Mouse (Mus musculus): ENCODE measurements around the gene Map4k4. TPM values are rescaled to one million over a fixed set of nuclear protein-coding genes. Genes with fewer than 3 reads are reported as not detected.
A peak's percentile ranks its signal among the peaks of the same experiment; 100 is the strongest.

Map4k4 gene
- total RNA-seq, 2 experiments from 2014 or later, result 238 to 240 TPM

DNA sequence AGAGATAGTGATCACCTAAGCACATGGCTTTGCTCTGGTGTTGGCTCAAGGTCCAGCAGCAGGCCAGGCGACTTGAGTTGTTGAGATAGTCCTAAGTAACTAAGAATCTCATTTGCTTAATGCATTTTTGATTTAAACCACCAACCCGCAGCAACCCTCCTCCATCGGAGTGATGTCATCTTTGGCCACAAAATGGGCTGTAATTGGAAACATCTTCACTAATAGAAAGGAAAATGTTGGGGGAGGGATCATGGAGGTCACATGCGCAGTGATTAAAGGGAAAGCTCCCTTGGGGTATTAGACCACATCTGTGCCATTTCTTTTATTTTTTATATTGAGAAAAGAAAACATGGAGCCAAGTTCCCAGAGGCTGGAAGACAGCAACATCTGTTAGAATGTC is 61.6 kb downstream of the Map4k4 start:
- no peak for DNase-seq (ENCODE audit: low spot score in 2 of 2)

DNA sequence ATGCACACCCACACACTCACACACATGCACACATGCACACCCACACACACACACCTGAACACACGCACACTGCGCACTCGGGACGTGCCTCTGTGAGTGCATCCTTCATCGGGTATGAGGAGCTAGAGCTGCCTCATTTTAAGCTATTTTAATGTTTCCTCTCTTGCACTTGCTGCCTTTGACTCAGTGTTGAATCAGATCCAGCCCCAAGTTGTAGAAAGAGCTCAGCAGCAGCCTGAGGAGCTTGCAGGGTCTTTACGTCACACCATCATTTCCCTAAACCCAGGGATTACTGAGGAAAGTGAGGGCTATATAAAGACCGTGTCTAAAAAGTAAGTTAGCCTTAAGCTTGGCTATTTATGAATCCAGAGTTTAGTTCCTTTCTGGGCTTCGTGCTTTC is 62.1 kb downstream of the Map4k4 start:
- no peak for DNase-seq (ENCODE audit: low spot score in 2 of 2)

DNA sequence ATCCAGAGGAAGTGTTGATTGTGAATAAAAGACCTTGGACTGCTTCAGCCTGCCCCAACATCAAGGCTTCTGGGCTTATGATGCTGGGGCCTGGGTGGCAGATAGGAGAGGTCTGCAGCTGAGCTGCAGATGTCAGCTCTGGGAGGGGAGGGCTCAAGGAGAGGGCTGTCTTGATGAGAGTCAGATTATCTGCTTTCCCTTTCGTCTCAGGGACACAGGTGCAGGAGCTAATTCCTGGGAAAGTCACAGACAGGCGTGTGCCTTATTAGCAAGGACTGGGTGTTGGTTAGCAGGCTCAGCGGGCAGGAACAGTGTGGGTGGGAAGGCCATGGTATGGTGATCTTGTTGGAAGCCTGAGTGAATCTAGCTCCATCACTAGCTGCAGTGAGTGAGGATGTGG is 63.1 kb downstream of the Map4k4 start:
- no peak for DNase-seq (ENCODE audit: low spot score in 2 of 2)

DNA sequence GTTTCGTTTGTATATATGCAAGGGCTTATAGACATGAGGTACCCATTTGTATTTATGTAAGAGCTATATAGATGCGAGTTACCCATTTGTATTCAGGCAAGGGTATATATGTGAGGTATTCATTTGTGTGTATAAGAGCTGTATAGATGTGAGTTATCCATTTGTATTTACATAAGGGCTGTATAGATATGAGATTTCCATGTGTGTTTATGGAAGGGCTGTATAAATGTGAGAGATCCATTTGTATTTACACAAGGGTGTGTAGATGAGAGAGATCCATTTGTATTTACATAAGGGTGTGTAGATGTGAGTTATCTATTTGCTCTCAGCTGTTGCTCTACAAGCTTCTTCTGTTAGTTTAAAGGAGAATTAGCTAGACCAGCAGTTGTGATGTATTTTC is 63.7 kb downstream of the Map4k4 start:
- DNase-seq (ENCODE audit: low spot score in 2 of 2), result no peak

DNA sequence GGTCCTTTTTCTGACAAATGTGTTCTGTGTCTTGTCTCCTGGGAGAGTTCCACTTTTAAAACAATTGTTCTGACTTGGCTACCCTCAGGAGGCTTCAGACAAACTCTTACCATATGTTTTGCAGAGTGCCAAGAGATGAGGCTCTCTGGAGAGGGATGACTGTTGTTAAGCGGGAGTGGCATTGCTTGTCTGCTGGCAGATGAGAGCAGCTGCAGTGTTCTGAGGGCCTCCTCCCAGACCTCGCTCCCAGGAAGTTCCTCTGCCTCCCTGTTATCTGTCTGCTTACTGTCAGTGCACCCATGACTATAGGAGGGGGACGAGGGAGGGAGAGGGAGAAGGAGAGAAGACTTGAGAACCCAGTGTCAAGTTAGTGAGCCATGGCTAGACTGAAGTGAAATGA is 64.7 kb downstream of the Map4k4 start:
- DNase-seq (ENCODE audit: low spot score in 2 of 2), result no peak

DNA sequence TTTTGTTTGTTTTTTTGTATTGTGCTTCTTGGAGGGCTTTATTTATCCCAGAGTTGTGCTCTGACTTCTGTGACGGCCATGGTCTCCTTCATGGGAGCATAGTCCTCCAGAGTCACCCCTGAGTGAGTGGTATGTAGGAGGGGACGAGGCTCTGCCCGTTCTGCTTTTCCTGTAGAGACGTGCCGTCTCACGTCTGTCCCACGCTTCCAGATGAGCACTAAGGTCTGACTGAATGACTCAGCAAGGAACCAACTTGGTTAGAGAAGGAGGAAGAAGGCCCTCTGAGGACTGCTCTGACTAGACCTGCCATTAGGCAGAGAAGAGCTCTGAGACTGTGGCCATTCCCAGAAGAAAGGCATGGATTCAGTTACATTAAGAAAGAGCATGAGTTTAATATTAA is 68.3 kb downstream of the Map4k4 start:
- DNase-seq (ENCODE audit: low spot score in 2 of 2), result no peak

DNA sequence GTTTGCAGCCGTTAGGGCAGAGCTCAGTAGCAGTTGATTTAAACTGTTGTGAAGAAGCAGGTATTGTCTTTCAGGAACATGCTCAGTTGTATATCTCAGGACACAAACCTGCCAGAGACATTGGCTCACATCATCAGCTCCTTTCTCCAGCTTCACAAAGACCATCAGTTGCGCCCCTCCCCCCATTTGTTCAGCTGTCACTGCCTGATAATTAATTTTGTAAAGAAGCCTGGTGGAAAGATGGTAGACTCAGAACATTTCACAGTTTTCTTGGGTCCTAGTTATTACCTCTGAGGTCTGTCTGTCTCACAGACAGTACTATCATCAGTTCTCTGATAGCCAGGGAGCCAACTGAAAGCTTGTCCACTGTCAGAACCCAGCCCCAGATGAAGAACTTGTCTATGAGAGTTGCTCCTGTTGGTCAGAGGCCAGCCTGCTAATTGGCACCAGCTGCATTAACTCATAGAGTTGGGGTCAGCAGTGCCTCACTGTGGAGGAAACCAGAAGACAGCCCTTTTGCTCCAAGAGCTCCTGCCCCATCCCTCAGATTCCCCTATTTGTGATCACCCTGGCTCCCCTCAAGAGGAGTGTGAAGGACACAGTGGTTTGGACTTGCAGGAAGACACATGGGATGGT is 69.2 kb downstream of the Map4k4 start:
- DNase-seq (ENCODE audit: low spot score in 2 of 2), result peak in 1 of 2 experiments; percentile 57

DNA sequence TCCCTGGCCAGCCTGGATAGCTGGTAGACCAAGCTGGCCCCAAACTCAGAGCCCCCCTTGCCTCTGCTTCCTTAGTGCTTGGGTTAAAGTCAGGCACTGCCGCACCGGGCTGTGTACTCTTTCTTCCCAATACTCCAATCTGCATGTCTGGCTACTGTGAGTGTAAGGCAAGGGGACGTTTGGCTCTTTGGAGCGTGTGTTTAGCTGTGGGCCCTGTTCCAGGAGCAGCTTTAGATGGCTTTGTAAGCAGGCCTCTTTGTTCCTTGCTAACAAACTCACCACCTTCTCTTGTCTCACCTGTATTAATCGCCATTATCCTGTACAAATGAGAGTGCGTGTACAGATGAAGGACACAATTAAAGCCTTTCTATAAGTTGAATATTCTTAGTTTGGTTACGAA is 71.7 kb downstream of the Map4k4 start:
- DNase-seq (ENCODE audit: low spot score in 2 of 2), result no peak

DNA sequence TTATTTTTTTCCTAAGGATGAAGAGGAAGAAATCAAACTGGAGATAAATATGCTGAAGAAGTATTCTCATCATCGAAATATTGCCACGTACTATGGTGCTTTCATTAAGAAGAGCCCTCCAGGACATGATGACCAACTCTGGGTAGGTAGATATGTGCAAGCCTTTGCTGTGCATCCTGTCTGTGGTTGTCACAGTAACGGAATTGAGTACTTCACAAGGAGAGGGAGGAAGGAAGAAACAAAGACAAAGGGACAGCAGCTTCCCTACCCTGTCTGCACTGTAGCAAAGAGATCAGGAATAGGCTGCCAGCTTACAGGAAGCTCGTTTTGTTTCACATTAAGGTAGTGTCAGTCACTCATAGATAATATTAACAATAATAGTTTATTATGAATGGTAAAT is 73.2 kb downstream of the Map4k4 start:
- no peak for DNase-seq (ENCODE audit: low spot score in 2 of 2)

DNA sequence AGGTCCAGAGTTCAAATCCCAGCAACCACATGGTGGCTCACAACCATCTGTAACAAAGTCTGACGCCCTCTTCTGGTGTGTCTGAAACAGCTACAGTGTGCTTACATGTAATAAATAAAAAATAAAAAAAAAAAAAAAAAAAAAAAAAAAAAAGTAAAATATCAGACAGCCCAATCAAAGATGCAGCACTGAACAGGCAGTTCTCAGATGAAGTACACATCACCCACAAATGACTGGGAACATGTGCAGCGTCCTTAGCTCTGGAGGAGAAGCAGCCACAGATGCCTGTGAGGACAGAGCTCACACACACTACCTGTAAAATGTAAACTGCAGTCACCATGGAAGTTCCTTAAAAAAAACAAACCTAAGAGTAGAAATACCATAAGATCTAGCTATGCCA is 74.3 kb downstream of the Map4k4 start:
- DNase-seq (ENCODE audit: low spot score in 2 of 2), result no peak

DNA sequence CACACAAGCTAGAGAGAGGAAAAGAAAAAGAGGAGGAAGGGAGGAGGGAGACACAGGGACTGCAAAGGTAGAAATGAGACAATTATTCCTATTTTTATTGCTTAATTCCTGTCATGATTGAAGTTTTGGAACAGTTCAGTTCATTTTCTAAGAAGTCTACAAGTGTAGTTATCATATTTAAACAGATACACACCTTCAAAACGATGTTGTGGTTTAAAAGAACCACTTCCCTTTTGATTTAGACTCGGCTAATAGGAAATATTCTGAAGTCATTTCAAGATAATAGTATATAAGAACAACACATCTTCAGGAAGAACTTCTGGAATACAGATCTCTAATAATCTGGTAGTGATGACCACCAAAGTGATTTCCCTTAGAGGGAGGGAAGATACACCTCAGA is 75.4 kb downstream of the Map4k4 start:
- DNase-seq (ENCODE audit: low spot score in 2 of 2), result no peak

DNA sequence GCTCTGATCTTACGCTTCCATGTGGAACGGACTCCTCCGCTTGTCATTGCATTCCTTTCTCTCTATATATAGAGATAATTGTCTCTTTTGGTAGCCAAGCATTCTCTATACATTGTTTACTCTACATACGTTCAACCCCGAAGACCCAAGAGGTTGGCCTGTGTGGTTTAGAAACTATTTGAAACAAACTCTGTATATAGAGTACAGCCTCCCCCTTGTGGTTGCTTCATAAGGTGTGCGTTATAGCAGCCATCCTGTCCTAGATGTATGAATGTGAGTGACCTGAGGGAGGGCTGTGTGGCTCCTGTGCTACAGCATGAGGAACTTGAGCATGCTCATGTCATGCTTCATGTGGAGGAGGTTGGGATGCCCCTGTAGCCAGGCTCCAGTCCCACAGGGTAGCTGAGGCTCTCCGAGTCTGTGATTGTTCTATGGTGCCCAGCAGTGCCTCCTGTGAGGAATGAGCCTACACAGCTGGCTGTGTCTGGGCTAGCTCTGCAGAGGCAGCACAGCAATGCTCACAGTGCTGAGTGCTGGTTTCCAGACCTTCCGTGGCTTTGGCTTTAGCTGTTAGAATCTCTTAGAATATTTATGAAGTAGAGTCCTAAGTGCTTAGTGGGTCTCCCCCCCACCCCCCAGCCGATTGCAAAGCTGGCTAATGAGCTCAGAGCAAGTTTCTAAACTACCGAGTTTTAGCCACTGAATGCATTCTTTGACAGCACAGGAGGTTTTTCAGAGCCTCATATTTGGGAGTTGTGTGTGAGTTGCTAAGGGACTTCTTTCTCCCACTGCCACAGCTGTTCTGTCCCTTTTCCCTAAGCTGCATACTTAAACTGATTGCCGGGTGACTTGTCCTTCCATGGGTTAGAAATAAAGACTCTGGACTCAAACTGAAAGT is 76.4 kb downstream of the Map4k4 start:
- DNase-seq (ENCODE audit: low spot score in 2 of 2), result no peak

DNA sequence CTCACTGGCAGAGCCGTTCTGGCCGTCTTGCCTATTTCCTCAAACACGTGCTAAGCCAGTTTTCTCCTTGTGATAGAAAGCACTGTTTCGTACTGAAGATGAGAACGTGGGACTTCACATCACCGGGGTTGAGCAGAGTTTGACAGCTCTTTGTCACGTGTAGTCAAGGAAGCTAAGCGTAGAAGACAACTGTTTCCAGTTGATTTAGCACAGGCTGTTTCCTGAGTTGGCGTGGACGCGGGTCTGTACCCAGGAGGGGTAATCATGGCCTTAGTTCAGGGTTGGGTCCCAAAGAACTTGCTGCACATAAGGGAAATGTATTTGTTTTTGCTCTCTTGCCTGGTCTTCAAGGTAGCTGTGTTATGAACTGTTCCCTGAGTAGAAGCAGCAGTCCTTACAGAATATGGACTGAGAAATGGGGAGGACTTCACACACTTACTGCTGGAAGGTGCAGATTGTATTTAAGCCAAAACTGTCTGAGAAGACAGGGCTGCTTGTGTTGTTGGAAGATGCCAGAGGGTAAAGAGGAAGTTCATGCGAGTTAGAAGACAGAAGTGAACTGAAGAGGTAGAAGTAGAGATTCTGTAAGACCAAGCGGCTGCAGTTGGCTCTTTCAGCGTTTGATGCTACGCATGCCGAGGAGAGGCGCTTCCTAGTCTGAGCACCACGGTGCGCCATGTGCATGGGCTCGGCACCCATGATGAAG is 78.2 kb downstream of the Map4k4 start:
- DNase-seq (ENCODE audit: low spot score in 2 of 2), result no peak

DNA sequence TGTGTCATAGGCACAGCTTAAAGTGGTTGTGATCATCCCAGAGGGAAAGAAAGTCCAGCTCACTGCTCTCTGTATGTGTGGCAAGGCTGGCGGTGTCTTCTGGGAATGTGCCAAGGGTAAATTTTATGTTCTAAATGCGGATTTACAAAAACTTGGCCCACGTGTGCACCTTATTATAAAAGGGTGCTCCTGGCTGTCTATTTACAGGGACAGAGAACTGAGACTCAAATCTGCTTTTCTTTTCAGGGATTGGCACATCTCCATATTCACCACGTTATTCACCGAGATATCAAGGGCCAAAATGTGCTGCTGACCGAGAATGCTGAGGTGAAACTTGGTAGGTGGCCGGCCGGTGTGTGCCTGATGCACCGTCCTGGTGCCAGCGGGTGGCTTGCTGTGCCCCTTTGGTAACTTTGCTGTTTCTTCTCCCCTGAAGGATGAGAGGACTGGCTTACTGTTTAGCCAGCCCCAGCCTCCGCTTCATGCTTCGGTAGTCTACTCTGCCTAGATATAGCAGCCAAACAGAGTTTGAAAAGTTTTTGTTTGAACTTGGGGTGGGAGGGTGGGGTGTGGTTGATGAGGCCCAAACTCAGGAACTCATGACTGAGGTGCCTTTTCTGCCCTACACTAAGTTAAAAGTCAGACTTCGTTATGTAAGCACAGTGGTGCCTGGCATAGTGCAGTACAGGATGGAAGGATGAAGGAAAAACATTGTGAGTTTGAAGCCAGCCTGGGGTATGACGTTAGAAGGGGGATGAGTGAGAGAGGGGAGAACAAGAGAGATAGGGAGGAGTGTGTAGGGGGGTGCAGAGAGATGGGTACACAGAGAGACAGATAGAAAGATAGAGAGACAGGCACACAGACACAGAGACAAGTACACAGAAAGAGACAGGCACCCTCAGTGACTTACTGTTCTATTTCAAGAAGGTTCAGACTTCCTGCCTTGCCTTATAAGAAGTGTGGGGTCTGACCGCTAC is 79.9 kb downstream of the Map4k4 start:
- DNase-seq (ENCODE audit: low spot score in 2 of 2), result no peak

DNA sequence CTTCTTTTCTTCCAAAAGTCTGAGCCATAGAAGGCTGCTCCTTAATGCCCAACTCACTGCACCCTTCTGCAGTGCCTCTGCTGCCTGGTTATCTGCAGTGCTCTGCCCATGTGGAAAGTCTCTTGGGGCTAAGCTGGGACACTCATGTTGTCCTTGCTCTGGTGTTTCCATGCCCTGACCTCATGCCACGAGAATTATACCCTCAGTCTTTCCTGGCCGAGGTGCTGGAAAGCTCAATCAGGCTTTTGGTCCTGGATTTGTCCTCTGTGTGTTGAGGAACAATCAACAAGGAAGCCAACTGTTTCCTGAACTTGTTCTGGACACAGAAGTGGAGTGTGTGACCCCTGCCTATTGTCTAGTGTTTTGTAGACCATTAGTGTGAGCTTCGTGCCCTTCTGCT is 81.3 kb downstream of the Map4k4 start:
- DNase-seq (ENCODE audit: low spot score in 2 of 2), result no peak

DNA sequence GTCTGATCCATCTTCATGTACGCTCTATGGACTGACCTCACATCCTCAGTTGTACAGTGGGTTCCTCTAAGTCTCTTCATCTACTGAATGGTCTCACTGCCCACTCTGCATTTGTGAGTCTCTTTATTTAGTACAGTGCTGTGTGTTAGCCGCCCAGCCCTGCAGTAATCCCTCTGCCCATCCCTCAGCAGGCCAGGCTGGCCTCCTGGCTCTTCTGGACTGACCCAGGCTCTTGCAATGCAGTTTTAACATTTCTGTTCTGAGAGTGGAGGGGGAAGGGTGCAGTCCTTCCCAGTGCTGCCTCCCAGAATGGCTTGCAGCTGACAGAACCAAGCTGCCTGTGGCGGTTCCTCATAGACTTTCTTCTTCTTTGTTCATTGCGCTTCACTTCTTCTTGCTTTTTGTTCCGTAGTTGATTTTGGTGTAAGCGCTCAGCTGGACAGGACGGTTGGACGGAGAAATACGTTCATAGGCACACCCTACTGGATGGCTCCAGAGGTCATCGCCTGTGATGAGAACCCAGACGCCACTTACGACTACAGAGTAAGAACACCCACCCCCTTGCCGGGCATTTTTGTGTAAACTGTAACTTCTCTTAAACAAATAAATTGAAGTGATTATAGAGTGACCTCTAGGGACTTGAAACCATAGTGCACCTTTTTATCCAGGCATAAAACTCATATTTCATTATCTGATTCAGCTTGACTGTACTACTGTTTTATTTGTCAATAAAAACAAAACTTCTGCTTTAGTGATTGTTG is 82.2 kb downstream of the Map4k4 start:
- no peak for DNase-seq (ENCODE audit: low spot score in 2 of 2)

DNA sequence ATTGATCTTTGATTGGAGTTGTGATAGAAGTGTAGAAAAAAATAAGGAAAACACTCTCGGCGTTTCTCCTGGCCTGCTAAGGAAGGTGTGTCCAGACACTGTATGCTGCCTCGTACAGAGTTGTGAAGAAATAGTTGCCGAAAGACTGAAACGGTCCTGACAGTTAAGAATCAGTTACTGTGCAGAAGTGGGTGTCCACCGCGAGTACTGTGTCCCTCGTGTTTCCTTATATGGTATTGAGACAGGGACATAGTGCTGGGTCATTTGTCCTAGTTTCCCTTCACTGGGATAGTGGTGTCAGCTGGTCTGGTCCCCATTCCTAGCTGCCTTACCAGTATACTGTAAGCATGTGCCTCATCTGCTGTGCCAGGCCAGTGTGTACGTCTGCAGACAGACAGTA is 83.6 kb downstream of the Map4k4 start:
- no peak for DNase-seq (ENCODE audit: low spot score in 2 of 2)

DNA sequence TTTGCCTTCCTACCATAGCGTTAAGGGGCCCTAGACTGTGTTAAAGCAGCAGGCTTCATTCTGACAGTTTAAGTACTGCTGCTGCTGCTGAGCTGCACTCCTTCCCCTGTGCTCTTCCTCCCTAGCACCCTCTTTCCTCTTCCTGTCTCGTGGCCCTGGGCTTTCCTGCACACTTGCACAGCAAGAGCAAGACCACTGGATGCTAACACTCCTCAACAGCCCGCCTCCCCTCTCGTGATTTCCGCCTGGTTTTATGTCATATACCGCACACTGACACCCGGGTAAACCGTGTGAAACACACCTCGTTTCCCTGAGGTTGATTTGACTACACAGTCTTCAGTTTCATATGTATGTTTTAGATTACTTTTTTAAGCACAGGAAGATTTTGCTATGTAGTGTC is 86.1 kb downstream of the Map4k4 start:
- no peak for DNase-seq (ENCODE audit: low spot score in 2 of 2)

DNA sequence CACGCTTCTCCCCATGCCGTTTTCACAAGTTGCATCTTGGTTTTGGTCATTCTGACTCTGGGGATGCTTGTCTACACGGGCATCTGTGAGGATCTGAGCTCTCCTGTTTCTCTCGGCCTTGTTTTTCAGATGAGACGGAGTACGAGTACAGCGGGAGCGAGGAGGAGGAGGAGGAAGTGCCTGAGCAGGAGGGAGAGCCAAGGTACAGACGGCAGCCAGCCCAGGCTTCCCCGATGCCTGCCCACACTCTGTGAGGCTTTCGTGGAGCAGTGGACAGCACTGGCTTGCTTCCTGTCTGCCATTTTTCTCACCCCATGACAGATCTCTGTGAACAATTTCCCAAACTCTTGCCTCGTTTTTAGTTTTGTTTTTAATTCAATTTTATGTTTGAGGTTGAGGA is 88.1 kb downstream of the Map4k4 start:
- DNase-seq (ENCODE audit: low spot score in 2 of 2), result no peak

DNA sequence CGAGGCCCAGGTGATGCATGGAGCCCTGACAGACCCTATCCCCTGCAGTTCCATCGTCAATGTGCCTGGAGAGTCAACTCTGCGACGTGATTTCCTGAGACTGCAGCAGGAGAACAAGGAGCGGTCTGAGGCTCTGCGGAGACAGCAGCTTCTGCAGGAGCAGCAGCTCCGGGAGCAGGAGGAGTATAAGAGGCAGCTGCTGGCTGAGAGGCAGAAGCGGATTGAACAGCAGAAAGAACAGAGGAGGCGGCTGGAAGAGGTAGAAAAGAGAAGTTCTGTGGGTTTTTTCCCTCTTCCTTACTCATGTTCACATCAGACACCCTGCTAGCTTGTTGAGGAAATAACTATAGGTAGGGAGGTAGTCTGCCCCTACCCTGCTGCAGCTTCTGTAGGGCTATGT is 89.3 kb downstream of the Map4k4 start:
- DNase-seq (ENCODE audit: low spot score in 2 of 2), result no peak
